Comparison of ENCODE assay signal across 8 mouse cellular contexts in the genomic region with DNA sequence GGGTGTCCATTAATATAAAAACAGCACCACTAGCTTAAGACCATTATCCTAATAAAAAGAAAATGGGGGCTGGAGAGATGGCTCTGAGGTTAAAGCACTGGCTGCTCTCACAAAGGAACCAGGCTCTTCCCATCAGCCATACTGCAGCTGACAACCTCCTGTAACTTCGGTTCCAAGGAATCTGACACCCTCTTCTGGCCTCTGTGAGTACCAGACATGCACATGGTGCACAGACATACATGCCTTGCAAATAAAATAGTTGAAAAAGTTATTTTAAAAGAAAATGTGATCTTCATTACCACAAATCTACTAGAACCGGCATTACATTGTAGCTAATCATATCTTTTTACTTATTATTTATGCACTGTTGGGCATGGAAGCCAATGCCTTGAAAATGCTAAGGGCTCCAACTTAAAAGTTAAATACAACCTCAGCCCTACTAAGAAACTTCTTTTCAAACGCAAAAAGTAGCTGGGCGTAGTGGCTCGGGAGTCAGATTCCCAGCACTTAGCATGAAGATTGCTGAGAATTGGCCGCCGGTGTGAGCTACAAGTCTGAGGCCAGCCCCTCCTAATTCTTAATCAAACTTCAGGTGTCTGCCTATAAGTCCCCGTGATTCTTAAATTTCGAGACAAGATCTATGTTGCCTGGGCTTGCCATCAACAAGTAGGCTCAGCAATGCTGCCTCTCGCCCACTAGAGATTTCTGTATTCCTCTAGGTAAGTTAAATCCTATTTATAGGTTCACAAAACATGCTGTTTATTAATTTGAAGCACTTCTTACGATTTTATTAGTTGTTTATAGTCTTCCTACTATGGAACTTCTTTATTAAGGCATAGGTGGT. TPM values are rescaled to one million over a fixed set of nuclear protein-coding genes. Genes with fewer than 3 reads are reported as not detected.
DNase-seq lines count a peak whose midpoint lies in the region; ATAC-seq and TF ChIP-seq lines count a peak whose summit lies in the region.

No protein-coding gene starts in this region.

- no peaks in the 10 kb centered on the region for H3K9me3 ChIP-seq in embryonic facial prominence, embryonic 10.5 days
- H3K9me3 ChIP-seq in intestine, embryonic 14.5 days (ENCODE audit: control insufficient read depth, low read length) = no peaks in the 10 kb centered on the region
- H3K9me3 ChIP-seq in midbrain, postnatal 0 days (ENCODE audit: low read length) = no peaks in the 10 kb centered on the region

- 29% methylated on average over 11 of the region's 11 CpGs for WGBS in embryonic facial prominence, embryonic 10.5 days
- 29% methylated on average over 11 of the region's 11 CpGs for WGBS in intestine, embryonic 14.5 days
- 24% methylated on average over 11 of the region's 11 CpGs for WGBS in midbrain, postnatal 0 days

- peak overlapping the region; percentile 77 for H3K4me2 ChIP-seq in intestine, embryonic 14.5 days (ENCODE audit: low read length)
- H3K4me2 ChIP-seq in midbrain, postnatal 0 days (ENCODE audit: low read depth, low read length, poor library complexity, severe bottlenecking) = peak overlapping the region; percentile 69

- no peaks in the 10 kb centered on the region for H3K27me3 ChIP-seq in embryonic facial prominence, embryonic 10.5 days (replicated peaks; ENCODE audit: low read depth, poor library complexity, severe bottlenecking)
- no peaks in the 10 kb centered on the region for H3K27me3 ChIP-seq in intestine, embryonic 14.5 days (replicated peaks; ENCODE audit: control insufficient read depth, insufficient read depth, low read length)
- H3K27me3 ChIP-seq in midbrain, postnatal 0 days (ENCODE audit: insufficient read depth, low read length) = no peaks in the 10 kb centered on the region

- peak; percentile 52 for DNase-seq in adrenal gland, postnatal 14 days
- DNase-seq in adrenal gland, postnatal 36 days = no peak
- DNase-seq in 3T3-L1 (ENCODE audit: low read depth, low spot score) = peak; percentile 80
- DNase-seq in embryonic facial prominence, embryonic 10.5 days (ENCODE audit: low spot score) = peak; percentile 30
- DNase-seq in intestine, embryonic 14.5 days (ENCODE audit: low spot score) = no peak
- DNase-seq in midbrain, postnatal 0 days (ENCODE audit: low spot score) = peak; percentile 74
- no peak for DNase-seq in layer of hippocampus, postnatal 25 days (ENCODE audit: extremely low spot score in 1 of 2, low spot score in 1 of 2)
- no peak for DNase-seq in gastrocnemius, postnatal 10 days

- H3K4me1 ChIP-seq in embryonic facial prominence, embryonic 10.5 days = peaks cover 13% of the 10 kb centered on the region
- peaks cover 5% of the 10 kb centered on the region for H3K4me1 ChIP-seq in intestine, embryonic 14.5 days (replicated peaks; ENCODE audit: control insufficient read depth, insufficient read depth, low read length)
- no peaks in the 10 kb centered on the region for H3K4me1 ChIP-seq in midbrain, postnatal 0 days (ENCODE audit: insufficient read depth, low read length)

- peak overlapping the region; percentile 81 for H3K4me3 ChIP-seq in embryonic facial prominence, embryonic 10.5 days
- peak overlapping the region; percentile 62 for H3K4me3 ChIP-seq in intestine, embryonic 14.5 days (ENCODE audit: low read depth, low read length)
- peak overlapping the region; percentile 48 for H3K4me3 ChIP-seq in midbrain, postnatal 0 days (ENCODE audit: low read depth, low read length)

- peak overlapping the region; percentile 95 for H3K27ac ChIP-seq in embryonic facial prominence, embryonic 10.5 days (replicated peaks)
- 0 out of 2 replicates have a peak overlapping the region, but pooled peaks have one; percentile 41 for H3K27ac ChIP-seq in intestine, embryonic 14.5 days (ENCODE audit: low read depth)
- H3K27ac ChIP-seq in midbrain, postnatal 0 days (ENCODE audit: low read depth, low read length) = peak overlapping the region; percentile 85

- H3K9ac ChIP-seq in intestine, embryonic 14.5 days (ENCODE audit: low read length) = peak overlapping the region; percentile 65
- peak overlapping the region; percentile 71 for H3K9ac ChIP-seq in midbrain, postnatal 0 days (replicated peaks; ENCODE audit: low read length, poor library complexity, severe bottlenecking)

- ATAC-seq in intestine, embryonic 14.5 days (replicated peaks; ENCODE audit: low FRiP score, low TSS enrichment, low read depth) = no peak
- no peak for ATAC-seq in midbrain, postnatal 0 days (ENCODE audit: low FRiP score)

- TF ChIP-seq CTCF in midbrain, postnatal 0 days (IDR thresholded peaks at IDR 0.05) = peak; percentile 72

- H3K36me3 ChIP-seq in embryonic facial prominence, embryonic 10.5 days (replicated peaks) = no peaks in the 10 kb centered on the region
- no peaks in the 10 kb centered on the region for H3K36me3 ChIP-seq in intestine, embryonic 14.5 days (ENCODE audit: control insufficient read depth, insufficient read depth, low read length)
- H3K36me3 ChIP-seq in midbrain, postnatal 0 days (ENCODE audit: insufficient read depth, low read length) = no peaks in the 10 kb centered on the region

RNA-seq across cellular contexts. Expression of a gene that starts 1.2 kb away (rescaled TPM):
- 18.5 and 26.0 TPM in 2 replicates for total RNA-seq in adrenal gland, postnatal 14 days (2021)
- 10 to 100 TPM; 10.8 to 11.6 TPM for total RNA-seq in adrenal gland, postnatal 36 days (2021)
- polyA plus RNA-seq in embryonic facial prominence, embryonic 10.5 days (2016; fragmentation: Nextera tagmentation; extraction: Ambion mirVana) = 6.7 and 6.9 TPM in 2 replicates
- 8.0 and 12.4 TPM in 2 replicates for polyA plus RNA-seq in intestine, embryonic 14.5 days (2014; fragmentation: Nextera tagmentation; extraction: Ambion mirVana)
- 3.2 and 5.2 TPM in 2 replicates for total RNA-seq in midbrain, postnatal 0 days (2014; rRNA removed)
- 7.9 and 8.8 TPM in 2 replicates for polyA plus RNA-seq in midbrain, postnatal 0 days (2015; fragmentation: Nextera tagmentation; extraction: Ambion mirVana)
- 10 to 100 TPM; 24.0 to 41.7 TPM for total RNA-seq in layer of hippocampus, postnatal 25 days (2021)
- 10 to 100 TPM; 15.8 to 21.1 TPM for total RNA-seq in gastrocnemius, postnatal 10 days (2021)

RNA-seq across cellular contexts. Expression of a gene that starts 6.6 kb away (rescaled TPM):
- 379 and 380 TPM in 2 replicates for total RNA-seq in adrenal gland, postnatal 14 days (2021)
- total RNA-seq in adrenal gland, postnatal 36 days (2021) = 100 to 1,000 TPM; 331 to 395 TPM
- polyA plus RNA-seq in embryonic facial prominence, embryonic 10.5 days (2016; fragmentation: Nextera tagmentation; extraction: Ambion mirVana) = 643 and 644 TPM in 2 replicates
- polyA plus RNA-seq in intestine, embryonic 14.5 days (2014; fragmentation: Nextera tagmentation; extraction: Ambion mirVana) = 740 and 774 TPM in 2 replicates
- total RNA-seq in midbrain, postnatal 0 days (2014; rRNA removed) = 475 and 586 TPM in 2 replicates
- polyA plus RNA-seq in midbrain, postnatal 0 days (2015; fragmentation: Nextera tagmentation; extraction: Ambion mirVana) = 1,006 and 1,130 TPM in 2 replicates
- total RNA-seq in layer of hippocampus, postnatal 25 days (2021) = 100 to 1,000 TPM; 262 to 295 TPM
- total RNA-seq in gastrocnemius, postnatal 10 days (2021) = 100 to 1,000 TPM; 254 to 262 TPM

RNA-seq across cellular contexts. Expression of a gene that starts 42.7 kb away (rescaled TPM):
- 308 and 532 TPM in 2 replicates for total RNA-seq in adrenal gland, postnatal 14 days (2021)
- 100 to 1,000 TPM; 262 to 383 TPM for total RNA-seq in adrenal gland, postnatal 36 days (2021)
- polyA plus RNA-seq in embryonic facial prominence, embryonic 10.5 days (2016; fragmentation: Nextera tagmentation; extraction: Ambion mirVana) = 72.8 and 90.1 TPM in 2 replicates
- polyA plus RNA-seq in intestine, embryonic 14.5 days (2014; fragmentation: Nextera tagmentation; extraction: Ambion mirVana) = 263 and 321 TPM in 2 replicates
- 14.6 and 23.1 TPM in 2 replicates for total RNA-seq in midbrain, postnatal 0 days (2014; rRNA removed)
- polyA plus RNA-seq in midbrain, postnatal 0 days (2015; fragmentation: Nextera tagmentation; extraction: Ambion mirVana) = 69.3 and 70.3 TPM in 2 replicates
- total RNA-seq in layer of hippocampus, postnatal 25 days (2021) = 1 to 10 TPM; 4.6 to 5.6 TPM
- total RNA-seq in gastrocnemius, postnatal 10 days (2021) = 10 to 100 TPM; 23.2 to 36.0 TPM

Comparison
In these comparisons a context has a peak if more than half of its experiments do, and no peak if none do; other contexts are left out.
1. DNase-seq: peak in adrenal gland, postnatal 14 days (single experiment), 3T3-L1 (single experiment), embryonic facial prominence, embryonic 10.5 days (single experiment) and midbrain, postnatal 0 days (single experiment); none in adrenal gland, postnatal 36 days (0 of 2), intestine, embryonic 14.5 days (single experiment), layer of hippocampus, postnatal 25 days (0 of 2) and gastrocnemius, postnatal 10 days (single experiment).
2. H3K27ac ChIP-seq: peak in every context shown above with its lines; median percentile 95 in embryonic facial prominence, embryonic 10.5 days; 85 in midbrain, postnatal 0 days; 41 in intestine, embryonic 14.5 days.
3. Peak in every context shown above with its lines, with median percentiles within 50 percentile points of each other: H3K4me3 ChIP-seq.